Mouse (Mus musculus) layer of hippocampus, adult 11-12 months (tissue): ENCODE results near the gene Enpp7.

Experiments
- DNase-seq: peaks from one replicate; pipeline ENCODE4 v3.0.0; 2022; ENCODE audit warnings: low spot score

The Enpp7 gene

GRCm38 (mm10) chr11:118987999-118988398 is at the start of gene Enpp7:
Enpp7 (plus strand) TSS chr11:118988188.
- no peak for DNase-seq

- DNase-seq = no peak
Measured at GRCm38 (mm10) chr11:118939731-118940130, 48.3 kb upstream of the Enpp7 start.

GRCm38 (mm10) chr11:118940539-118940938 is 47.4 kb upstream of the Enpp7 start:
- DNase-seq = peak; percentile 82

DNA sequence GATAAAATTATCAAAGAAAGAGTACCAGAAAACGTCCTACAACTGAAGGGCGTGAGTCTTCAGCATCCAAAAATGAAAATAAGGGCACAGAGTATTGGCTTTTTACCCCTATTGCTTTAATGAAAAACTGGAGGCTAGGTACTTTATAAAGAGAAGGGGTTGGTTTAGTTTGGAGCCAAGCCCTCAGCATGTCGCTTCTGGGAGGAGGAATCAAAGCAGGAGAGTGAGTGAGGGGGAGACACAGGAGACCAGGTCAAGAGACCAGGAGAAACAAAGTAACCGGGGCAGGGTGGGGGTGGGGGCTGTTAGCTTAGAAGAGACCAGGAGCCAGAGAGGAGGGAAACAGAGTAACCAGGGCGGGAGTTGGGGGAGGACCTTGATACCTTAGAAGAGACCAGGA is 46.7 kb upstream of the Enpp7 start:
- DNase-seq = no peak

DNA sequence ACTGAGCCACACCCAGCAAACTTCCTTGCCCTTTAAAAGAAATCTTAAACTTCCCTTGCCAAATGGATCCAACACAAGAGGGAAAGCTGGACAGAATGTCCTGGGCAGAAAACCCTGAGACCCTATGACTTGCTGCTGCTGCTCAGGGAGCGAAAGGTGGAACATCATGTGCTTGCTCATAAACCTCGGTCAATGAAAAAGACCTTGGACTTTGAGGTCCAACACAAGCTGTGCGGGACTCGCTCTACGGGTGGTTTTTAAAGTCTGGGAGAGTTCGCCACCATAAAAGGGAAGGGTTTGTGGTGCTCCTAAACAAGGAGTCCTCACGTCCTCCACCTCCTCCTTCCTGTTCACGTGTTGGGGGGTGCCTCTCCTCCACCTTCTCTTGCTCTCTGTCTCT is 42.1 kb upstream of the Enpp7 start:
- no peak for DNase-seq

GRCm38 (mm10) chr11:118955016-118955415 is 33.0 kb upstream of the Enpp7 start:
- no peak for DNase-seq

DNA sequence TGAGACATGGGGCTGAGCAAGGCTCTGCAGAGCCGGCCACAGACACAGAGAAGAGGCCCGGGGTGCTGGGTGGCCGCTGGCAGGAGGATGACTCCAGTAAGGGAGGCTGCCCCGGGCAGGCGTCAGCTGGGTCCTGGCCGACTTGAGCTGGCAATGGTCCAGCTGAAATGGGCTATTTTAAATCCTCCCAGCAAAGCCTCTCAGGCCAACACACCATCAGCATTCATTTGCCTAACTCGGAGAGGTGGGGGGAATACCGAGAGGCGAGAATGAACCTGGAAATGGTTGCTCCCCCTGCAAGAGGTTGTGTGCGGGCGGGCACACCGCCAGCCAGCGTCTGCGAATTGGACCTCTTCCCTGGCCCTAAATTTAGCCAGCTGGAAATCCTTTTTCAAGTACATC is 30.9 kb upstream of the Enpp7 start:
- peak; percentile 65 for DNase-seq

DNA sequence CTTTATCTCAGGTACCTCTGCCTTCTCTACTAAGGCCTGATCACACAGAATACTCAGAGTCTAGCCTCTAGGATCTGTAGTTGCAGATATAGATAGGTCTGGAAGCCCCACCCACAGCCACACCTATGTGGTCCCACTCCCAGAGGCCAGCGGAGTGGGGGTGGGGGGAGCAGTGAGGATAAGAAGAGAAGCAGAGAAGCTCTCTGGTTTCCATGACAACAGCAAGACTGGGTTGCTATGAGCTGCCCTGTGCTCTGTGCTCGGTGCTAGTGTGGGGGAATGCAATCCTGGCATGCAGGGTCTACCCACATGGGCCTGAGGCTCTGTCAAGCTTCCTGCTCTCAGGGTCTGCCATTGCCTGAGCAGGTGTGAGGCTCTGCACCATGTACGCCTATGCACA is 27.3 kb upstream of the Enpp7 start:
- peak; percentile 55 for DNase-seq

- no peak for DNase-seq
Measured at GRCm38 (mm10) chr11:118962478-118962877, 25.5 kb upstream of the Enpp7 start.

- DNase-seq = no peak
Measured at GRCm38 (mm10) chr11:118963926-118964325, 24.1 kb upstream of the Enpp7 start.

- DNase-seq = peak; percentile 33
Measured at GRCm38 (mm10) chr11:118965078-118965477, 22.9 kb upstream of the Enpp7 start.

DNA sequence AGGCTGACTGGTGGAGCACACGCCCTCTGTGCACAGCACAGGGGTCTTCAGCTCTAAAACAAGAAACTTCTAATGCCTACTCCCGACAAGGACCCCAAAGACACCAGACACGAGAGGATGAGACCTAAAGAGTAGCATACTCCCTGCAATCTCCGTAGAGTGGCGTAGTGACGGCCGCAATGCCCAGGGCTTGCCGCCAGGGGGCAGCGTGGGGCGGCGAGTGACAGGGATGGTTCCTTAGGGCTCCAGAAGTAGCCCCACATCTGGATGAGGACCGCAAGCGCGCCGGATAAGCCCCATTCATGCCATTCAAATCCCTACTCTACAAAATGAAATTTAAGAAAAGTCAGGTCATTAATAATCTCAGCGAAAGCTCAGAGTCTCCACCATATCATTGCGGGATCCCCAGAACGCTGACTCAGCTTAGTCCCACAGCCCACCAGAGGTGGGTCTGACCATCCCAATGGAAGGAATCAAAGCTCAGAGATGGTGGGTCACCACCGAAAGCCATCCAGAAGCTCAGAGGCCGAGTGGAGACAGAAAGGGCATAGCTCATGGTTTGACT is 16.4 kb upstream of the Enpp7 start:
- DNase-seq = no peak

- DNase-seq = no peak
Measured at GRCm38 (mm10) chr11:118972431-118973377, 15.3 kb upstream of the Enpp7 start.

- no peak for DNase-seq
Measured at GRCm38 (mm10) chr11:118974340-118974739, 13.6 kb upstream of the Enpp7 start.

- DNase-seq = peak; percentile 83
Measured at GRCm38 (mm10) chr11:118975427-118975826, 12.6 kb upstream of the Enpp7 start.

DNA sequence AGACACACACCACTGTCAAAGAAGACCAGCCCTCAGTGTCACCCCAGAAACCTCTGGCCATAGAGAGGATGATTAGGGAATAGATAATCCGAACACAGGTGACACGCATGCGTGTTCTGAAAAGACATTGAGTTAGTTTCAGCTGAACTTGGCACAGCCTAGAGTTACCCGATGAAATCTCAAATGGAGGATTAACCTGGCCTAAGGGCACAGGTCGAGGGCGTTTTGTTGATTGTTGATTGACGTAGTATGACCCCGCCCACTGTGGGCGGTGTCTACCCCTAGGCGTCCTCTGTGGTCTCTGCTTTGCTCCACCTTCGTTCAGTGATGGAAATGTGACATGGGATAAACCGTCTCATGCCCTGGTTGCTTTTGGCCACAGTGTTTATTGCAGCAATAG is 12.1 kb upstream of the Enpp7 start:
- DNase-seq = no peak

DNA sequence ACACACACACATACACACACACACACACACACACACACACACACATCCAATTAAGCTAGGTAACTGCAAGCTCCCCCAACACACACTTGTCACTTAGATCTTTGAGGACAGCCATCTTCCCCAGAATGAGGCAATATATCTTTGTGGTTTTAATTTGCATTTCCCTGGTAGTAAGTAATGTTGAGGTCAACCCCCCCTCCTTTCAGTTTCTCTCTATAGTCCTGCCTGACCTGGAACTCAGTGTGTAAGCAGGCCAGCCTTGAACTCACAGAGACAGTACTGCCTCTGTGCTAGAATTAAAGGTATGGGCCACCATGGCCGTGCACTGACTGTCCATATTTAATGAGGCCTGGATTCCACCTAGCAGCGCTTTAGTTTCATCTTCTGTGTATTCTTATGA is 7.6 kb upstream of the Enpp7 start:
- DNase-seq = no peak

- DNase-seq = no peak
Measured at GRCm38 (mm10) chr11:118981012-118981776, 6.8 kb upstream of the Enpp7 start.

DNA sequence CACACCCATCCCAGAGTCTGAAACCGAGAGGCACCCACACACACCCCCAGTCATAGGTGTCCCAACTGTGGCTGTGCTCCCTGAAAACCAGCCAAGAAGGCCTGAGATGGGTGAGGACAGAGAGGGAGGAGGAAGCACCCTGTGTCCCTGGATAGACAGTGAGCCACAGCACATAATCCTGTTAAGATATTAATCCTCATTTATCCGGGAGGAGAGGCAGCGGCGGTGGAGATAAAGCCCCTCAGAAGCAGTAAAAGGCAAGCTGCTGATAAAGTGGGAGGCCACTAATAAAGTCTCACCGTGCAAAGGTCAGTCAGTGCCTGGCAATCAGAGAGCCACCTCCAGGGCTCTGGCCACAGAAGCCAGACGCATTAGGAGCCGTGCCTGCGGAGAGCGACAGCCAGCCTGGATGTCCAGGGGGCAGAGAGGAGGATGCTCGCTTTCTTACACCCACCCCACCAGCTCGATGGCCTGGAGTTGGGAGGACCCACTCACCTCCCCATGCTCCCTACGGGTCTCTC is 5.3 kb upstream of the Enpp7 start:
- no peak for DNase-seq

DNA sequence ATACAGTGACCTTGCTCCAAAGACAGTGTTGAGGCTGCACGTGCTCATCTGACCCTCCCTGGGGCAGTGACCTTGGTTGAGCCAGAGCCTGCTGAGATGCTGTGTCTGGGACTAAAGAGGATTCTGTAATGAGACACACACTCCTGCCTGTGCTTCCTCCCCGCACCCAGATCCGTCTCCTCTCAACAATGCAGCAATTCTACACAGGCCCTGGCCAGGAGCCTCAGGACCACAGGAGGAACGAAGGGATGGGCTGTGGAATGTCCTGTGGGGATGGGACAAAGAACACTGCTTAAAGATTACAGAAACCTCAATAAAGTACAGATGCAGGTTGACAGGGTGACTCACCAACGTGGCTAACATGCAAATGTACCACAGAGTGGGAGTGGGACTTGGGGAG is 2.4 kb upstream of the Enpp7 start:
- DNase-seq = no peak

GRCm38 (mm10) chr11:118992781-118993180 is 4.8 kb downstream of the Enpp7 start:
- no peak for DNase-seq

- DNase-seq = no peak
Measured at GRCm38 (mm10) chr11:118995448-118995847, 7.5 kb downstream of the Enpp7 start.

- DNase-seq = no peak
Measured at GRCm38 (mm10) chr11:118997182-118997581, 9.2 kb downstream of the Enpp7 start.
